Mouse (Mus musculus) neural tube, embryonic 11.5 days (tissue): ENCODE measurements at regions not wholly inside any gene's neighbourhood (a gene's known extent, or its start where the extent isn't known, plus 50 kb on each side); places are given as distances from the start of the nearest gene placed in this dataset.

Source experiments
- ATAC-seq: fragments of 200-750 bp; cut with Nextera tagmentation; 2 replicates; pipeline ENCODE4 v1.8.0; 2017; ENCODE audit warnings: moderate number of reproducible peaks, mild to moderate bottlenecking, moderate TSS enrichment, moderate library complexity; ENCODE audit not compliant: insufficient read depth, low FRiP score, low TSS enrichment
- DNase-seq: peaks from one replicate; pipeline ENCODE4 v3.0.0-alpha.2; 2015; ENCODE audit warnings: low spot score
- H3K27ac ChIP-seq: fragments of 300-500 bp; sonication (generic); 2 replicates; pipeline ENCODE4 v1.5.1; 2014; ENCODE audit warnings: low read depth, mild to moderate bottlenecking, low read length
- H3K27me3 ChIP-seq: fragments of 300-500 bp; sonication (generic); 2 replicates; pipeline ENCODE4 v1.6.1; 2014; ENCODE audit warnings: mild to moderate bottlenecking, low read length, mixed read lengths; ENCODE audit not compliant: control insufficient read depth, insufficient read depth
- H3K36me3 ChIP-seq: fragments of 300-500 bp; sonication (generic); 2 replicates; pipeline ENCODE4 v1.6.1; 2014; ENCODE audit warnings: mild to moderate bottlenecking, low read length, moderate library complexity, mixed read lengths; ENCODE audit not compliant: control insufficient read depth, insufficient read depth
- H3K4me1 ChIP-seq: fragments of 300-500 bp; sonication (generic); 2 replicates; pipeline ENCODE4 v1.6.1; 2014; ENCODE audit warnings: low read length, mixed read lengths; ENCODE audit not compliant: control insufficient read depth, insufficient read depth
- H3K4me2 ChIP-seq: fragments of 300-500 bp; sonication (generic); 2 replicates; pipeline ENCODE4 v1.6.1; 2014; ENCODE audit warnings: low read depth, mild to moderate bottlenecking, moderate library complexity
- H3K4me3 ChIP-seq: fragments of 300-500 bp; sonication (generic); 2 replicates; pipeline ENCODE4 v1.5.1; 2014; ENCODE audit warnings: low read depth, low read length
- H3K9ac ChIP-seq: fragments of 300-500 bp; sonication (generic); 2 replicates; pipeline ENCODE4 v1.6.1; 2014; ENCODE audit warnings: mild to moderate bottlenecking, low read length
- H3K9me3 ChIP-seq: fragments of 300-500 bp; sonication (generic); 2 replicates; pipeline ENCODE4 v1.6.1; 2016; ENCODE audit warnings: low read length; ENCODE audit not compliant: control insufficient read depth
- WGBS: fragments of 180-500 bp; shearing (Covaris S2); extraction: QIAGEN DNeasy Blood & Tissue Kit; methylation state at CpG from one replicate; pipeline ENCODE4 v1.1.7; 2014; 5-methylcytosine and 5-hydroxymethylcytosine counted together

GRCm38 (mm10) chr17:48592457-48592856 lies 137.8 kb downstream of the Unc5cl start:
- no peak overlapping the region for H3K27ac ChIP-seq
- no peak overlapping the region for H3K4me3 ChIP-seq
- H3K9ac ChIP-seq: no peak overlapping the region
- DNase-seq (no peak), ATAC-seq (no peak)
- H3K36me3 ChIP-seq: no peaks in the 10 kb centered on the region
- no peaks in the 10 kb centered on the region for H3K27me3 ChIP-seq
- 90% methylated on average over 1 of the region's 1 CpGs for WGBS
- H3K4me1 ChIP-seq: no peaks in the 10 kb centered on the region
- H3K9me3 ChIP-seq: no peaks in the 10 kb centered on the region
- no peak overlapping the region for H3K4me2 ChIP-seq

- H3K4me2 ChIP-seq: no peak overlapping the region
- 77% methylated on average over 10 of the region's 10 CpGs for WGBS
- H3K9ac ChIP-seq: no peak overlapping the region
- DNase-seq (no peak), ATAC-seq (no peak)
- H3K9me3 ChIP-seq: no peaks in the 10 kb centered on the region
- H3K4me1 ChIP-seq: no peaks in the 10 kb centered on the region
- no peaks in the 10 kb centered on the region for H3K27me3 ChIP-seq
- H3K4me3 ChIP-seq: no peak overlapping the region
- H3K36me3 ChIP-seq: no peaks in the 10 kb centered on the region
- no peak overlapping the region for H3K27ac ChIP-seq
These were observed 140.8 kb downstream of the Unc5cl start for GRCm38 (mm10) chr17:48595418-48595963.

- H3K27ac ChIP-seq: no peak overlapping the region
- H3K4me3 ChIP-seq: no peak overlapping the region
- no peak overlapping the region for H3K9ac ChIP-seq
- 84% methylated on average over 3 of the region's 3 CpGs for WGBS
- H3K36me3 ChIP-seq: no peaks in the 10 kb centered on the region
- ATAC-seq (no peak), DNase-seq (no peak)
- H3K27me3 ChIP-seq: no peaks in the 10 kb centered on the region
- H3K4me2 ChIP-seq: no peak overlapping the region
- no peaks in the 10 kb centered on the region for H3K9me3 ChIP-seq
- H3K4me1 ChIP-seq: no peaks in the 10 kb centered on the region
These were observed 141.7 kb downstream of the Unc5cl start for GRCm38 (mm10) chr17:48596406-48596805.

GRCm38 (mm10) chr17:48597301-48597700 lies 142.6 kb downstream of the Unc5cl start:
- no peaks in the 10 kb centered on the region for H3K4me1 ChIP-seq
- H3K9ac ChIP-seq: no peak overlapping the region
- no peak overlapping the region for H3K4me2 ChIP-seq
- H3K27ac ChIP-seq: no peak overlapping the region
- no peak overlapping the region for H3K4me3 ChIP-seq
- no peak for ATAC-seq
- no peaks in the 10 kb centered on the region for H3K36me3 ChIP-seq
- no peaks in the 10 kb centered on the region for H3K9me3 ChIP-seq
- 100% methylated on average over 1 of the region's 1 CpGs for WGBS
- DNase-seq: no peak
- H3K27me3 ChIP-seq: no peaks in the 10 kb centered on the region

GRCm38 (mm10) chr17:48598471-48599141 lies 143.9 kb downstream of the Unc5cl start:
- Histone ChIP-seq H3K4me1 (no peaks in the 10 kb centered on the region), H3K4me2 (no peak overlapping the region), H3K9me3 (no peaks in the 10 kb centered on the region), H3K9ac (no peak overlapping the region), H3K27ac (no peak overlapping the region), H3K36me3 (no peaks in the 10 kb centered on the region), H3K4me3 (no peak overlapping the region), H3K27me3 (no peaks in the 10 kb centered on the region)
- DNase-seq (no peak), ATAC-seq (no peak)
- WGBS: 90% methylated on average over 16 of the region's 16 CpGs

GRCm38 (mm10) chr17:48600176-48600575 lies 145.5 kb downstream of the Unc5cl start:
- H3K27ac ChIP-seq: no peak overlapping the region
- H3K27me3 ChIP-seq: no peaks in the 10 kb centered on the region
- H3K36me3 ChIP-seq: no peaks in the 10 kb centered on the region
- ATAC-seq (no peak), DNase-seq (no peak)
- no peaks in the 10 kb centered on the region for H3K9me3 ChIP-seq
- no peak overlapping the region for H3K4me2 ChIP-seq
- no peaks in the 10 kb centered on the region for H3K4me1 ChIP-seq
- 66% methylated on average over 6 of the region's 6 CpGs for WGBS
- no peak overlapping the region for H3K4me3 ChIP-seq
- H3K9ac ChIP-seq: no peak overlapping the region

GRCm38 (mm10) chr17:48602554-48602953 lies 147.9 kb downstream of the Unc5cl start:
- H3K4me3 ChIP-seq: no peak overlapping the region
- H3K4me2 ChIP-seq: no peak overlapping the region
- H3K9ac ChIP-seq: no peak overlapping the region
- H3K9me3 ChIP-seq: no peaks in the 10 kb centered on the region
- no peak overlapping the region for H3K27ac ChIP-seq
- H3K36me3 ChIP-seq: no peaks in the 10 kb centered on the region
- DNase-seq (peak; percentile 70), ATAC-seq (peak; percentile 35; the same call in 1 of the 2 replicates)
- WGBS: 2% methylated on average over 6 of the region's 6 CpGs
- H3K4me1 ChIP-seq: no peaks in the 10 kb centered on the region
- no peaks in the 10 kb centered on the region for H3K27me3 ChIP-seq

GRCm38 (mm10) chr17:48606767-48607166 lies 152.1 kb downstream of the Unc5cl start:
- DNase-seq: no peak
- WGBS: 84% methylated on average over 4 of the region's 4 CpGs
- Histone ChIP-seq H3K4me2 (no peak overlapping the region), H3K27ac (no peak overlapping the region), H3K9me3 (no peaks in the 10 kb centered on the region), H3K4me1 (no peaks in the 10 kb centered on the region), H3K4me3 (no peak overlapping the region), H3K9ac (no peak overlapping the region), H3K36me3 (no peaks in the 10 kb centered on the region), H3K27me3 (no peaks in the 10 kb centered on the region)
- no peak for ATAC-seq

GRCm38 (mm10) chr17:48608315-48608714 lies 153.6 kb downstream of the Unc5cl start:
- Histone ChIP-seq H3K27me3 (no peaks in the 10 kb centered on the region), H3K4me2 (no peak overlapping the region), H3K4me1 (0 out of 2 replicates have a peak, but pooled peaks cover 4% of the 10 kb centered on the region), H3K9ac (no peak overlapping the region), H3K4me3 (no peak overlapping the region), H3K27ac (no peak overlapping the region), H3K36me3 (no peaks in the 10 kb centered on the region), H3K9me3 (no peaks in the 10 kb centered on the region)
- DNase-seq: no peak
- ATAC-seq: no peak
- WGBS: 65% methylated on average over 3 of the region's 3 CpGs
